Mouse (Mus musculus): Measurements from ENCODE around the gene Gm21972.

Gm21972 gene

GRCm38 (mm10) chr1:86160479-86160878, 27.0 kb downstream of the Gm21972 start:
- no peak for DNase-seq (ENCODE audit: low read depth in 2 of 2, low spot score in 2 of 2)

GRCm38 (mm10) chr1:86161061-86161460, 27.6 kb downstream of the Gm21972 start:
- DNase-seq (ENCODE audit: low read depth in 2 of 2, low spot score in 2 of 2), result no peak

GRCm38 (mm10) chr1:86174602-86175001, 41.2 kb downstream of the Gm21972 start:
- no peak for DNase-seq (ENCODE audit: low read depth in 2 of 2, low spot score in 2 of 2)

GRCm38 (mm10) chr1:86176066-86176465, 42.6 kb downstream of the Gm21972 start:
- no peak for DNase-seq (ENCODE audit: low read depth in 2 of 2, low spot score in 2 of 2)

GRCm38 (mm10) chr1:86178462-86179253, 45.2 kb downstream of the Gm21972 start:
- DNase-seq (ENCODE audit: low read depth in 2 of 2, low spot score in 2 of 2), result peak; percentile 80 to 81

GRCm38 (mm10) chr1:86182004-86182709, 48.7 kb downstream of the Gm21972 start:
- no peak for DNase-seq (ENCODE audit: low read depth in 2 of 2, low spot score in 2 of 2)

GRCm38 (mm10) chr1:86183577-86184263, 50.3 kb downstream of the Gm21972 start:
- DNase-seq (ENCODE audit: low read depth in 2 of 2, low spot score in 2 of 2), result no peak

- no peak for DNase-seq (ENCODE audit: low read depth in 2 of 2, low spot score in 2 of 2)
Measured at GRCm38 (mm10) chr1:86186762-86187161, 53.3 kb downstream of the Gm21972 start.

- DNase-seq (ENCODE audit: low read depth in 2 of 2, low spot score in 2 of 2), result no peak
Measured at GRCm38 (mm10) chr1:86187856-86188255, 54.4 kb downstream of the Gm21972 start.

GRCm38 (mm10) chr1:86188271-86188670, 54.8 kb downstream of the Gm21972 start:
- DNase-seq (ENCODE audit: low read depth in 2 of 2, low spot score in 2 of 2), result no peak

- no peak for DNase-seq (ENCODE audit: low read depth in 2 of 2, low spot score in 2 of 2)
Measured at GRCm38 (mm10) chr1:86189034-86189702, 55.7 kb downstream of the Gm21972 start.

- no peak for DNase-seq (ENCODE audit: low read depth in 2 of 2, low spot score in 2 of 2)
Measured at GRCm38 (mm10) chr1:86190843-86191242, 57.4 kb downstream of the Gm21972 start.

GRCm38 (mm10) chr1:86194044-86194443, 60.6 kb downstream of the Gm21972 start:
- DNase-seq (ENCODE audit: low read depth in 2 of 2, low spot score in 2 of 2), result no peak

GRCm38 (mm10) chr1:86198276-86198675, 64.8 kb downstream of the Gm21972 start:
- no peak for DNase-seq (ENCODE audit: low read depth in 2 of 2, low spot score in 2 of 2)

- no peak for DNase-seq (ENCODE audit: low read depth in 2 of 2, low spot score in 2 of 2)
Measured at GRCm38 (mm10) chr1:86199026-86199425, 65.6 kb downstream of the Gm21972 start.

- no peak for DNase-seq (ENCODE audit: low read depth in 2 of 2, low spot score in 2 of 2)
Measured at GRCm38 (mm10) chr1:86201312-86201711, 67.9 kb downstream of the Gm21972 start.

- DNase-seq (ENCODE audit: low read depth in 2 of 2, low spot score in 2 of 2), result no peak
Measured at GRCm38 (mm10) chr1:86202617-86203219, 69.3 kb downstream of the Gm21972 start.

- no peak for DNase-seq (ENCODE audit: low read depth in 2 of 2, low spot score in 2 of 2)
Measured at GRCm38 (mm10) chr1:86210676-86211075, 77.2 kb downstream of the Gm21972 start.

- no peak for DNase-seq (ENCODE audit: low read depth in 2 of 2, low spot score in 2 of 2)
Measured at GRCm38 (mm10) chr1:86211498-86211897, 78.1 kb downstream of the Gm21972 start.

Measured in CD8-positive naive resting alpha-beta T cell, adult 2 months (primary cell).